Mouse (Mus musculus) forebrain, embryonic 13.5 days (tissue): ENCODE measurements around the gene Klk1b16. TPM values are rescaled to one million over a fixed set of nuclear protein-coding genes. Genes with fewer than 3 reads are reported as not detected.
"Not testable (repeated sequence)": the region's sequence is repeated elsewhere in the genome, so short reads cannot be mapped to it uniquely, and the experiment has no call there.

Experiments used
- ATAC-seq: fragments of 200-750 bp; cut with Nextera tagmentation; 2 replicates; pipeline ENCODE4 v1.8.0; 2017
- H3K27ac ChIP-seq: fragments of 300-500 bp; sonication (generic); 2 replicates; pipeline ENCODE4 v1.5.1; 2015; ENCODE audit warnings: inconsistent platforms, mild to moderate bottlenecking, moderate library complexity
- H3K27me3 ChIP-seq: fragments of 300-500 bp; sonication (generic); 2 replicates; pipeline ENCODE4 v1.6.1; 2015; ENCODE audit warnings: mild to moderate bottlenecking, inconsistent platforms
- H3K36me3 ChIP-seq: fragments of 300-500 bp; sonication (generic); 2 replicates; pipeline ENCODE4 v1.6.1; 2015; ENCODE audit warnings: mild to moderate bottlenecking, inconsistent platforms; ENCODE audit not compliant: poor library complexity, severe bottlenecking
- H3K4me1 ChIP-seq: fragments of 300-500 bp; sonication (generic); 2 replicates; pipeline ENCODE4 v1.6.1; 2015; ENCODE audit warnings: inconsistent platforms
- H3K4me2 ChIP-seq: fragments of 300-500 bp; sonication (generic); 2 replicates; pipeline ENCODE4 v1.6.1; 2015; ENCODE audit warnings: inconsistent platforms, mild to moderate bottlenecking, moderate library complexity
- H3K4me3 ChIP-seq: fragments of 300-500 bp; sonication (generic); 2 replicates; pipeline ENCODE4 v1.5.1; 2015; ENCODE audit warnings: mild to moderate bottlenecking, inconsistent platforms
- H3K9ac ChIP-seq: fragments of 300-500 bp; sonication (generic); 2 replicates; pipeline ENCODE4 v1.6.1; 2015; ENCODE audit warnings: mild to moderate bottlenecking, inconsistent platforms
- H3K9me3 ChIP-seq: fragments of 300-500 bp; sonication (generic); replicated peaks from 2 replicates; pipeline ENCODE4 v1.6.1; 2016; ENCODE audit warnings: inconsistent platforms
- WGBS: fragments of 180-500 bp; shearing (Covaris S2); methylation state at CpG from one replicate; pipeline ENCODE4 v1.1.7; 2015; 5-methylcytosine and 5-hydroxymethylcytosine counted together
- polyA plus RNA-seq: library from polyadenylated mRNA; unstranded; fragments of >200 nt; fragmentation: Nextera tagmentation; extraction: Ambion mirVana; gene quantifications from 2 replicates; pipeline ENCODE4 v1.2.1, GENCODE M21; 2015

Gene Klk1b16
- polyA plus RNA-seq: not detected in 2 replicates

- H3K27ac ChIP-seq: no peak within 1 kb of the TSS
- H3K9me3 ChIP-seq: no peaks in the 10 kb centered on the region
- no peak within 1 kb of the TSS for H3K9ac ChIP-seq
- no peaks in the 10 kb centered on the region for H3K27me3 ChIP-seq
- no peak within 1 kb of the TSS for H3K4me3 ChIP-seq
- ATAC-seq: no peak
- 91% methylated on average over 3 of the region's 3 CpGs for WGBS
- H3K4me1 ChIP-seq: no peaks in the 10 kb centered on the region
- no peak within 1 kb of the TSS for H3K4me2 ChIP-seq
- no peaks in the 10 kb centered on the region for H3K36me3 ChIP-seq
Observed at GRCm38 (mm10) chr7:44136467-44136866, at the start of gene Klk1b16. Klk1b16 (plus strand) TSS chr7:44136767.

- no peak for ATAC-seq
- no peak overlapping the region for H3K9ac ChIP-seq
- no peaks in the 10 kb centered on the region for H3K4me1 ChIP-seq
- H3K9me3 ChIP-seq: no peaks in the 10 kb centered on the region
- no peak overlapping the region for H3K27ac ChIP-seq
- no peaks in the 10 kb centered on the region for H3K27me3 ChIP-seq
- no peak overlapping the region for H3K4me3 ChIP-seq
- H3K4me2 ChIP-seq: no peak overlapping the region
- no peaks in the 10 kb centered on the region for H3K36me3 ChIP-seq
- WGBS: 87% methylated on average over 1 of the region's 1 CpGs
Observed at GRCm38 (mm10) chr7:44096111-44096510, 40.5 kb upstream of the Klk1b16 start.

- H3K4me3 ChIP-seq, H3K4me1 ChIP-seq, H3K27ac ChIP-seq, ATAC-seq, H3K36me3 ChIP-seq, H3K4me2 ChIP-seq, H3K27me3 ChIP-seq, H3K9ac ChIP-seq, H3K9me3 ChIP-seq: not testable (repeated sequence)
- 85% methylated on average over 3 of the region's 3 CpGs for WGBS
Observed at GRCm38 (mm10) chr7:44102028-44102427, 34.5 kb upstream of the Klk1b16 start, which contains the start of gene Klk1b21. Klk1b21 (plus strand) TSS chr7:44102328.

DNA sequence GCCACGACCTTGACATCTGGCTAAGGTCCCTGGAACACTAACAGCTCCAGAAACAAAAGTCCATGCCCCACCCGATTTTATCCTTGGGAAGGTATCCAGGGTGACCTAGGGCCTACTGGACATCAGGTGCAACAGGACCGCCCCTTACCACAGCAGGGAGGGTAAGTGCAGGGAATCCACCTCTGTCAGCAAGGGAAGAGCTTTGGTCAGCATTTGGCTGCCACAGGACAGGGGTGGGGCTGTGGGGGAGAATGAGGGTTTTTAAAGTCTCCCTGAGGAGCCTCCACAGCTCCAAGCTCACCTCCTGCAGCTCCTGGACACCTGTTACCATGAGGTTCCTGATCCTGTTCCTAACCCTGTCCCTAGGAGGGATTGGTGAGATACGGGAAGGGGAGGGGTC lies 24.2 kb upstream of the Klk1b16 start, which contains the start of gene Klk1b22:
TSS of gene Klk1b22 (plus strand) at position 301 of the 400 bp plus-strand sequence.
- Histone ChIP-seq H3K4me2 (no peak within 1 kb of the TSS), H3K27ac (no peak within 1 kb of the TSS), H3K27me3 (no peaks in the 10 kb centered on the region), H3K4me3 (no peak within 1 kb of the TSS), H3K9me3 (no peaks in the 10 kb centered on the region), H3K4me1 (no peaks in the 10 kb centered on the region), H3K36me3 (no peaks in the 10 kb centered on the region), H3K9ac (no peak within 1 kb of the TSS)
- ATAC-seq: no peak
- 72% methylated on average over 4 of the region's 4 CpGs for WGBS

DNA sequence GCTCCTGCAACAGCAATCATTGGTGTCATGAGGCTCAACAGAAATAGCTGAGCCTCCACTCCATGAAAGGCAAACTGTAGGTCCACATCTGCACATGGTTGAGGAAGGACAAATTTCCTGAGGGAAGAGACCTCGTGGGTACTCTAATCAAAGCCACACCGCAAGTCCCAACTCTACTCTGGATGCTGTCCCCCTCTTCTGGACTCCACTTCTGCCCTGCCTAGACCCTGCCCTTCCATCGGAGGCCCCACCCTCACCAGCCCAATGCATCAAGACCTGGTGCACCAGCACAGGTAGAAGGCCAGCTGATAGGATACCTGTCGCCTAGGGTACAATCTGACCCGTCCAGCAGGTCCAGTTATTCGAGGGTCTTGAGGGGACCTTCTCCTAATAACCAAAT lies 13.1 kb upstream of the Klk1b16 start:
- Histone ChIP-seq H3K36me3 (no peaks in the 10 kb centered on the region), H3K4me2 (no peak overlapping the region), H3K9ac (no peak overlapping the region), H3K27ac (no peak overlapping the region), H3K27me3 (no peaks in the 10 kb centered on the region), H3K4me1 (no peaks in the 10 kb centered on the region), H3K4me3 (no peak overlapping the region), H3K9me3 (no peaks in the 10 kb centered on the region)
- no peak for ATAC-seq
- 90% methylated on average over 6 of the region's 6 CpGs for WGBS

GRCm38 (mm10) chr7:44179299-44180045 lies 42.9 kb downstream of the Klk1b16 start:
- no peak for ATAC-seq
- H3K27ac ChIP-seq: no peak overlapping the region
- WGBS: 22% methylated on average over 9 of the region's 9 CpGs
- H3K4me2 ChIP-seq: no peak overlapping the region
- H3K9me3 ChIP-seq: no peaks in the 10 kb centered on the region
- H3K9ac ChIP-seq: no peak overlapping the region
- H3K4me3 ChIP-seq: no peak overlapping the region
- no peaks in the 10 kb centered on the region for H3K27me3 ChIP-seq
- no peaks in the 10 kb centered on the region for H3K4me1 ChIP-seq
- no peaks in the 10 kb centered on the region for H3K36me3 ChIP-seq

GRCm38 (mm10) chr7:44186516-44186915 lies 49.9 kb downstream of the Klk1b16 start:
- not testable (repeated sequence) for H3K4me1 ChIP-seq, H3K4me3 ChIP-seq, H3K27me3 ChIP-seq, H3K9me3 ChIP-seq, H3K4me2 ChIP-seq, H3K9ac ChIP-seq, H3K36me3 ChIP-seq, H3K27ac ChIP-seq, ATAC-seq
- 67% methylated on average over 8 of the region's 8 CpGs for WGBS

DNA sequence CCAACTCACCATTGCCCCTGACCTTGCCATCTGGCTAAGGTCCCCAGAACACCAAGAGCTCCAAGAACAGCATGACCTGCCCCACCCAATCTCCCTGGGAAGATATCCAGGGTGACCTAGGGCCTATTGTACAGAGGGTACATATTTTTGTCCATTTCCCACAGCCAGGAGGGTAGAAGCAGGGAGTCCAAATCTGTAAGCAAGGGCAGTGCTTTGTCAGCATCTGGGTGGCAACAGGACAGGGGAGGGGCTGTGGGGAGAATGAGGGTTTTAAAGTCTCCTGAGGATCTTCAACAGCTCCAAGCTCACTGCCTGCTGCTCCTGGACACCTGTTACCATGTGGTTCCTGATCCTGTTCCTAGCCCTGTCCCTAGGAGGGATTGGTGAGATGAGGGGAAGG lies 51.4 kb downstream of the Klk1b16 start, which contains the start of gene Klk1b24:
TSS of gene Klk1b24 (plus strand) at position 301 of the 400 bp plus-strand sequence.
- not testable (repeated sequence) for H3K36me3 ChIP-seq, H3K27me3 ChIP-seq, H3K27ac ChIP-seq, H3K9ac ChIP-seq, H3K9me3 ChIP-seq, H3K4me1 ChIP-seq, ATAC-seq, H3K4me2 ChIP-seq, H3K4me3 ChIP-seq

Other genes with a start within 250 kb of the Klk1b16 start
- gene Klk15, start 203.0 kb upstream of the Klk1b16 start, polyA plus RNA-seq: not detected in 2 replicates
- not detected in 2 replicates for gene Klk1b8, start 186.1 kb upstream of the Klk1b16 start, polyA plus RNA-seq
- gene Klk1b1, start 170.0 kb upstream of the Klk1b16 start, polyA plus RNA-seq: not detected in 2 replicates
- gene Klk1b9, start 160.7 kb upstream of the Klk1b16 start, polyA plus RNA-seq: not detected in 2 replicates
- not detected in 2 replicates for gene Klk1b11, start 140.9 kb upstream of the Klk1b16 start, polyA plus RNA-seq
- not detected in 2 replicates for gene Klk1b26, start 124.6 kb upstream of the Klk1b16 start, polyA plus RNA-seq
- gene Klk1b27, start 84.5 kb upstream of the Klk1b16 start, polyA plus RNA-seq: not detected in 2 replicates
- not detected in 2 replicates for gene Klk1b21, start 34.4 kb upstream of the Klk1b16 start, polyA plus RNA-seq
- not detected in 2 replicates for gene Klk1b22, start 24.1 kb upstream of the Klk1b16 start, polyA plus RNA-seq
- not detected in 2 replicates for gene Klk1b24, start 51.5 kb downstream of the Klk1b16 start, polyA plus RNA-seq
- not detected in 2 replicates for gene Klk1b3, start 61.4 kb downstream of the Klk1b16 start, polyA plus RNA-seq
- gene Klk1b4, start 70.7 kb downstream of the Klk1b16 start, polyA plus RNA-seq: not detected in 2 replicates
- not detected in 2 replicates for gene Klk1b5, start 79.2 kb downstream of the Klk1b16 start, polyA plus RNA-seq
- gene Klk1, start 88.6 kb downstream of the Klk1b16 start, polyA plus RNA-seq: not detected in 2 replicates
- gene Gm36864, start 99.4 kb downstream of the Klk1b16 start, polyA plus RNA-seq: not detected in 2 replicates
- 1.3 and 1.4 TPM in 2 replicates for gene 1700028J19Rik, start 109.9 kb downstream of the Klk1b16 start, polyA plus RNA-seq
- 172 and 212 TPM in 2 replicates for gene 2410002F23Rik, start 110.0 kb downstream of the Klk1b16 start, polyA plus RNA-seq
- 0.14 and 0.21 TPM in 2 replicates for gene Acp4, start 120.6 kb downstream of the Klk1b16 start, polyA plus RNA-seq
- not detected in 2 replicates for gene Gm15517, start 124.7 kb downstream of the Klk1b16 start, polyA plus RNA-seq
- gene Clec11a, start 170.1 kb downstream of the Klk1b16 start, polyA plus RNA-seq: 3.0 and 3.4 TPM in 2 replicates
- 13.2 and 15.1 TPM in 2 replicates for gene Shank1, start 173.5 kb downstream of the Klk1b16 start, polyA plus RNA-seq
- gene Syt3, start 247.3 kb downstream of the Klk1b16 start, polyA plus RNA-seq: 10.1 and 10.6 TPM in 2 replicates
- 0.59 and 1.1 TPM in 2 replicates for gene 1700008O03Rik, start 249.1 kb downstream of the Klk1b16 start, polyA plus RNA-seq